Mouse (Mus musculus) spleen, postnatal 4 days (tissue): ENCODE results near the gene Ccn6.
A peak's percentile ranks its signal among the peaks of the same experiment; 100 is the strongest.
"Not testable (repeated sequence)": the region's sequence is repeated elsewhere in the genome, so short reads cannot be mapped to it uniquely, and the experiment has no call there.

Experiments used
- DNase-seq, 2 experiments: peaks; one replicate each; pipeline ENCODE4 v3.0.0; 2022; ENCODE audit warnings: low spot score in 2 of 2

Ccn6 gene

DNA sequence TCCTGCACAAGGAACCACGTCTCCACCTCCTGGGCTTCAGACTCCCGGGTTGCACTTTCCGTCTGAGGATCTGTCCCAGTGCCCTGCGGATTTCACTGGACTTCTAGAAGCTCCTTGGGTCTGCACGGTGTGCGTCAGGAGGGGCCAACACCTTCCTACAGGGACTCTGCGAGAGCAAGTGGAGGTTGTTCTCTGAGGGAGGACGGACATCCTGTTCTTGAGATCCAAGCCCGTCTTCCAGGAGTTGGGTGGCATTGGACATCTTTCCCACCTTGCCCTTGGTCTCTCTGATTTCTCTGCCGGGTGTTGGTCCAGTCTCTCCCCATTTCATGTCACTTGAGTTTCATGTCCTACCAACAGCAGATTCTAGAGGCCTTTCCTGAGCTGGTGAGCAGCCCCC lies at the start of gene Ccn6:
Ccn6 (minus strand) TSS at position 101 of the 400 bp plus-strand sequence.
- DNase-seq = no peak

GRCm38 (mm10) chr10:39210031-39210430 lies 46.4 kb upstream of the Ccn6 start:
- DNase-seq = no peak

DNA sequence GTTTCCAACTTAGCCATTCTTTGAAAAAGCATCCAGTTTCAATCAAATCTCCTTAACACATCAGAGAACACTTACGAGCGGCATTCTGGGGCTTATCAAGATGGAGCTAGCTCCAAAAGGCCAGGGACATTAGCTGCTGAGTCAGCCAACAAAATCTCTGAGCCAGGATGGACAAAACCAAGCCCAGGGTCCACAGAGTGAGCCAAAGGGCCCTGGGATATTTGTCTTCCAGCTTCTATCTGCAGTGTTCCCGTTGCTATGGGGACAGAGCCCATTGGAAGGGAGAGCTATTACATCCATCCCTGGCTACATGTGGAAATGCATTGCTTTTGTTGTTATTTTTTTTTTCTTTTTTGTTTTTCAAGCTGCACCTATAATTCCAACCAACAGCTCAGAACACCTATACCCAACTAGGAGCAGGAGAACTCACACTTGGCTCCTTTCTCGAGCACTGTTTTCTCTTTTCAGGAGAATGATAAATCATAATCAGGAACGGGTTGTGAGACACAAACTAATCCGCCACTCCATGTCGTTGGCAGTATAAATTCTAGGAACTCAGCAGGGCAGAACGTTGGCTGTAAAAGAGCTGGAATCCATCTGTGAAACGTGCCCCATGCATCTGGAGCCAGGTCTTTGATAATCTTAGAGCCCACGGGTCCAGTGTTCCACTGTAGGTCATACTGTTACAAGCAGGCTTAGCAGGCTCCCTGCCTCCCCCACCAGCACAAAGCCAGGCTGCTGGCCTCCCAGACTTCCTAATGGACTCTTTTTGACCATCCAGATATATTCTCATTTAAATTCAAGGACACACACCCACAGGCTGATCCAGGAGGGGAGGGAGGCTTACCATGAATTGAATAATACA lies 45.8 kb upstream of the Ccn6 start:
- DNase-seq = no peak

DNA sequence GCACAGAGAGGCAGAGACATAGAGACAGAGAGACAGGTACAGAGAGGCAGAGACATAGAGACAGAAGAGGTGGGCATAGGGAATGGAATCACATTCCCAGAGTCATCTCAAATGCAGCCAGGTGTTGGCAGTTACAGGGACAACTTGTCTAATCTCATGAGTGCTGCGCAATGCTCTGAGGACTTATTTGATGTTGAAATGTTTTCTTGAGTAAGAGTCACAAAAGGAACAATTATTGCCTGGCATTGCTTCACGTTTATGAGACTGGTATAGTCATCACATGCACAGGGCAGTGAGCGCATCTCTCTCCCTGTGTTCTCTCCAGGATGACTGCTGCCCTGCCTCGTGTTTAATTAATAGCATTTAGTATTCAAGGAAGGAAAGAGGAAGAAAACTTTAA lies 45.1 kb upstream of the Ccn6 start:
- DNase-seq = no peak

DNA sequence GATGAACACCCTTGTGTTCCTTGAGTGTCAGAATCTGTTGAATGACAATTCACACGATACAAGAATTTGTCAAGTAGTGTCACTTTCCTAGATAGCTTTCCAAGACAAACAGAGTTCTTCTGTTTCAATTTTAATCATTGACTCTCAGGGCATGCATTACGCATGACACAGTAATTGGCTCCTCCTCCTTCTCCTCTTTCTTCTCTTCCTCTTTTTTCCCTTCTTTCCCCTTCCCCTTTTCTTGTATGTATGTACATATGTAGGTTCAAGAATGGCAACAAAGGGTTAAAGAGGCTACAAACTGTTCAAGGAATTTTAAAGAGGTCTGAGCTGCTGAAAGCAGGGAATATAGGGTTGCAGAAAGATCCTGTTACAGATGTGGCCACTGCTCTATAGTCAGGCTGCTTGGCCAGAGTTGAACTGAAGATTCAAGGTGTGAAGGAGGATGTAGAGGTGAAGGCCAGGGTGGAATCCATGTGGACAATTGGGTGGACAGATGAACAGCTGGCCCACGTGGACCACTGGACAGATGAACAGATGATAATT lies 43.8 kb upstream of the Ccn6 start:
- no peak for DNase-seq

GRCm38 (mm10) chr10:39202490-39202889 lies 38.9 kb upstream of the Ccn6 start:
- no peak for DNase-seq

DNA sequence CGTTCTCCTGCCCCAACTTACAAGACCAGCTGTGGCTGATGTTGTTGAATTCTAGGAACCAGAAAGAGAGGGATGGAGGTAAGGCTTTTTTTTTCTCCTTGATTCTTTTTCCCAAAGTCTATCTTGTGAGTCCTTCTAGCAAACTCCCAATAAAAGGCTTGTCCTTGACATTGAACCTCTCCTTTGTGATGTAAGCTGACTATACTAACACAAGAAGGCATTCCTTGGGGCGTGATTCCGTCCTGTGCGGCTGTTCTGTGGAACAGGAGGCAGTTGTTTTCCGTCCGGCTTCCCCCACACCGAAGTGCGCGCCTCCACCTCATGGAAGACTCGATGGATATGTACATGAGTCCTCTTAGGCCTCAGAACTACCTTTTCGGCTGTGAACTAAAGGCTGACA lies 34.6 kb upstream of the Ccn6 start:
- not testable (repeated sequence) for DNase-seq

GRCm38 (mm10) chr10:39192673-39193072 lies 29.1 kb upstream of the Ccn6 start:
- no peak for DNase-seq

GRCm38 (mm10) chr10:39185545-39185906 lies 21.9 kb upstream of the Ccn6 start:
- no peak for DNase-seq

DNA sequence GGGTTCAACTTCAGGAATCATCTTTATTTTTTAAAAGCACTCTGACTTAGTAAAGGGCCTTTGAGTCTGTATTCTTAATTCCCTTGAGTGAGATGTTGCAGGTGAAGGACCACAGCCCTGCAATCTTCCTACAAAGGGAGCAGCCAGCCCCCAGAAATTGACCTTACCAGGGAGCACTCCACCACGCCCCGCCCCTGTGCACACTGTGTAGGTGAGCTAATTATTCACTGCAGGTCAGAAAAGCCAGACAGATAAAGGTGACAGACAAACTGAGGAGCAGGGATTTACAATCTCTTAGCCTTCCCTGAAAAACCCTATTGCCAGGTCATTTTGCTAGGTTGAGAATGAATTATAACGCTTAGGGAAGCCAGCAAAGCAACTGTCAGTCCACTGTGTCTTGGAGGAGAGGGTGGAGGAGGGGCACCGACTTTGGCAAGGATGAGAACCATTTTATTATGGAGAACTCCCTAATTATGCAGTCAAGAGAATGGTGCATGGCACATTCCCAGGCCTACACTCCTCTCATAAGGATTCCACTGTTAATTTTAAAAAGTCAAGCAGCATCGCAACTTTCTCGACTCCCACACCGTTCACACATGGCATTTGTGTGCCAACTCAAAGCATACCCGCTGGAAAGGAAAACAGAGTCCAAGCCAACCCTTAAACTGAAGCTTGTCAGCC lies 21.4 kb upstream of the Ccn6 start:
- DNase-seq = no peak

DNA sequence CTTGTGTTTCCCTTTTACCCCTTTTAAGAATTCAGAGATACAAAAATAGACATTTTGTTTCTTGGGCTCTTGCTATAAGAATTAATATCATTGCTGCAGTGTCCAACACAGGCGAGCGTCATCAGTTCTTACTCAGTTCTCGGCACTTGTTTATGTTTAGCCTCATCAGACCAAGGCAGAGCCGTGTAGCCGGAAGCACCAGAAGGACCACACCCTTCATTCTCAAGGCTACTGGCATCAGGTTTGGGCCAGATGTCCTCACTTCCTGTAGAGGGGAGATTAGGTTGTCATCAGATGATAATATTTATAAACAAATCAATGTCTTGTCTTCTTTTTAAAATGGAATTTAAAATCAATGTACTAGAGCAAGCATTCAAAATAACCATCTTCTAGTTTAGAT lies 13.4 kb upstream of the Ccn6 start:
- no peak for DNase-seq

- no peak for DNase-seq
Measured at GRCm38 (mm10) chr10:39173077-39173476, 9.5 kb upstream of the Ccn6 start.

DNA sequence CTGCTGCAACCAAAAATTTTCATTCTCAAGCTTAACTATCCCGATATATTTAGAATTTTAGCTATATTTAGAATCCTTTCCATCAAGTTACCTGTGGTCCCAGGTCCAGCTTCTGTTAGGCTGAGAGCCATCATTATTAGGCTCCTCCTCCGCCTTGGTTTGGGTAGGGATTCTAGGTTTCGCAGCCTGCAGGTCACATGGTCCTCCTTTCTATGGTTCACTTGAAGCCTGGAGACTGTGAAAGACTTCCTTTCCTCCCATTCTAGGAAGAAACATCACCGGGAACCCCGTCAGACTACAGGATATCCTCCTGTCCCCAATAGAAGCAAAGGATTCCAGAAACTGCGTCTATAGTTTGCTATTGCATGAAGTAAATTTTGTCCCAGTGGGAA lies 8.9 kb upstream of the Ccn6 start:
- DNase-seq = no peak

GRCm38 (mm10) chr10:39171603-39172539 lies 8.3 kb upstream of the Ccn6 start:
- DNase-seq = peak; percentile 85 to 89

DNA sequence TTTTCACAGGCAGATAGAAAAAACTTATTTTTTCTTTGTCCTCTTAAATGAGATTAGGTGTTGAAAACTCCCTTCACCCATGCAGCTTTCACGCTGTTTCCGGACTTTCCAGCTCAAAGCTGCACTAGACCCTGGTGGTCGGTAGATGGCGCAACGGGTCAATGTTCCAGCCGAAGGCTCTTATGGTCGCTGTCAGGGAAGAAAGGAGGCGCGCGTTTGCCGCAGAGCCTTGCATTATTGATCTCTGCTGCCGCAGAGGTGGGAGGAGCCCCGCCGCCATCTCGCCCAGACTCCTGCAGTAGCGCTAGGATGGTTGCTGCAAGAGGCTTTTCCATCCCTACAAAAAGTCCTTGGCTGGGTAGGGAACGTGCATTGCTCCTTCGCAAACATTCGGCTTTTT lies 7.5 kb upstream of the Ccn6 start:
- peak; percentile 87 to 93 for DNase-seq

- peak in 1 of 2 experiments; percentile 17 for DNase-seq
Measured at GRCm38 (mm10) chr10:39170706-39171105, 7.1 kb upstream of the Ccn6 start.

GRCm38 (mm10) chr10:39170181-39170580 lies 6.6 kb upstream of the Ccn6 start:
- DNase-seq = peak; percentile 62 to 89

DNA sequence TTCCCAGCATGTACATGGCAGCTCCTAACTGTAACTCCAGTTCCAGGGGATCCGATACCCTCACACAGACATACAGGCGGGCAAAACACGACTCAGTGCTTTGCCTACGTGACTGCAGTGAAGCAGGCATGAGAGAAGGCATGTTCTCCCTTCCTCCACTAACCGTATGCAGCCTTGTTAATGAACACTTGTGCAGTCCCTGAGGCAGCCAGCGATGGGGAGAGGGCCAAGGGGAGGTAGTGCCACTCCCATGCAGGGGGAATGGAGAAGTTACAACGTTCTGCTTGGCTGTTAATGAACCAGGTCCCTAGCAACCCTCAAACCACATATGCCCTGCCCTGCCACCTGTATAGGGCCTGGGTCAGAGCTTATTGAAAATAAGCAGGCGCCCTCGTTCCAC lies 6.0 kb upstream of the Ccn6 start:
- DNase-seq = no peak

DNA sequence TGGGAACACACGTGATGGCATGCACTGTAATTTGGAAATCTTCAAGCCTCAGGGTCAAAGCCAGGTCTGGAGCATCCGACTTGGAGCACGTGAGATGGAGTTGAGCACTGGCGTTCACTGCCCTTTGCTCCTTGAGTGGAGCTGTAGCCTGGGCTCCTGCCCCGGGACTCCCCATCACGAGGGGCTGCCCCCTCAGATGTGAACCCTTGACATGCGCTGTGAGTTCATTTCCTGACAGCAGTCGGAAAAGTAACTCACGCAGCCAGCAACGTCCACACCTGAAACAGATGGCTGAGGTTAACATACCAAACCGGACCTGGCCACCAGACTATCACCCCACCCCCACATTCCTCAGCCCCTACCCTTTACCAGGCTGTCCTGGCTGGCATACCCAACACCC lies 4.0 kb upstream of the Ccn6 start:
- DNase-seq = no peak

DNA sequence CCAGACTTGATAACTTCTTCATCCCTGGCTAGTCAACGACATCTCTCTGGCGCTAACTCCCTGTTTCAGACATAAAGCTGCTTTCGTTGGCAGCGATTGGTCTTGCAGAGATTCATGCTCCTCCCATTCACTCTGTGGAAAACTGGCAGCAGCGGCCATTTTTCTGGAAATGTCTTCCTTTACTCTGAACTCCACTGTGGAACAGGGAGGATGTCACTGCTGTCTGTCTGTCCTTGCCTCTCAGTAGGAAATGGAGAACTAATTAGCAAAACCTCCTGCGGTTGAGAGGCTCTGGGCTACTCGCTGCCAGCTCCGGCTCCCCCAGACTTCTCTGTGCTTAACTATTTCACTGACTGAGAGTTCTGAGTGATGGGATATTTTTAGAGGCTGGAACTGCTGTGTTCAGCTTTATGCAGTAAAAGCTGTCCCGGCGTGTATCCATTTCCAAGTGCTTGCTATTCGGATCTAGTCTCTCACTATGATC lies 2.1 kb upstream of the Ccn6 start:
- DNase-seq = no peak

DNA sequence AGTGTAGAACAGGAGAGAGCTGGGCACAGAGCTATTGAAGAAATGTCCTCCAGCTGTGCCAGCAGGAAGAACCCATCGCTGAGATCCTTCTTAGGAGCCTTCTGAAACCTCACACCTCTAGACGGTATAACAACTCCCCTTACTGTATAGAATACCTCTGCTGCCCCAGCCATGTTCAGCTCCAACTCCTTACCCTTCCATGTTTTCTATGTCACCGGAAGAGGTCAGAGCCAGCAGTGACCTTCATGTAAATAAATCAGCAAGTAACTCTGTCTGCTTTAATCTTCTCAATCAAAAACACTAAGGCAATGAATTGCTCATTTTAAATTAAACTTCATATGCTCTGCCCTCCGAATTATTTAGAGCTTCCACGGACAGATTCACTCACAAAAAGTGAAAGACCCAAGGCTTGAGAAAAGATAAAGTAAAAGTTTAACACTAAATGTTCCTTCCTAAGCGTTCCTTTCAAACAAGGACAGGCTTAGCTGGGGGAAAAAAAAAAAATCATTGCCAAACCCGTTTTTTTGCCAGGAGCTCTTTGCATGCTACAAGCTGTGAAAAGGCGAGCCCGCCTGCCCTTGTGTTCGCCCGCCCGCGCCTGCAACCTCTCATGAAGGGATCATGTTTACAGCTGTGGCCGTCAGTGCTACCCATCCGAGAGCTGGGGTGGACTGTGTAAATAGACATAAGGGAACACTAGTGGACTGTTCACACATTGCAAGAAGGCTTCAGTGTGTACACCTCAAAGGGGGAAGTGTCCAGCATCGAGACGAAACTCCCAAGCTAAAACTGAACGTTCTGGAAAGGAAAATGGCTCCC lies 719 bp downstream of the Ccn6 start:
- DNase-seq = no peak
